Mouse (Mus musculus) testis, adult 2 months (tissue): Measurements from ENCODE around the gene Odf2l.

Experiments used
- CTCF ChIP-seq: fragments of 200-500 bp; IDR thresholded peaks from 2 replicates; pipeline ENCODE4 v1.5.1; 2012; ENCODE audit warnings: low read depth, mild to moderate bottlenecking, inconsistent platforms, low read length, moderate library complexity; ENCODE audit not compliant: control insufficient read depth, insufficient read depth, insufficient replicate concordance
- POLR2A ChIP-seq: fragments of 200-500 bp; IDR thresholded peaks from 2 replicates; pipeline ENCODE4 v1.6.1; 2012; ENCODE audit warnings: low read depth, mild to moderate bottlenecking, inconsistent platforms, low read length, moderate library complexity; ENCODE audit not compliant: control insufficient read depth

- TF ChIP-seq POLR2A: no peak
- no peak for TF ChIP-seq CTCF
These were observed 25.5 kb downstream of the Odf2l start for GRCm38 (mm10) chr3:145143856-145144255.
